Mouse (Mus musculus): ENCODE results near the gene Tinf2.

Tinf2 gene

DNA sequence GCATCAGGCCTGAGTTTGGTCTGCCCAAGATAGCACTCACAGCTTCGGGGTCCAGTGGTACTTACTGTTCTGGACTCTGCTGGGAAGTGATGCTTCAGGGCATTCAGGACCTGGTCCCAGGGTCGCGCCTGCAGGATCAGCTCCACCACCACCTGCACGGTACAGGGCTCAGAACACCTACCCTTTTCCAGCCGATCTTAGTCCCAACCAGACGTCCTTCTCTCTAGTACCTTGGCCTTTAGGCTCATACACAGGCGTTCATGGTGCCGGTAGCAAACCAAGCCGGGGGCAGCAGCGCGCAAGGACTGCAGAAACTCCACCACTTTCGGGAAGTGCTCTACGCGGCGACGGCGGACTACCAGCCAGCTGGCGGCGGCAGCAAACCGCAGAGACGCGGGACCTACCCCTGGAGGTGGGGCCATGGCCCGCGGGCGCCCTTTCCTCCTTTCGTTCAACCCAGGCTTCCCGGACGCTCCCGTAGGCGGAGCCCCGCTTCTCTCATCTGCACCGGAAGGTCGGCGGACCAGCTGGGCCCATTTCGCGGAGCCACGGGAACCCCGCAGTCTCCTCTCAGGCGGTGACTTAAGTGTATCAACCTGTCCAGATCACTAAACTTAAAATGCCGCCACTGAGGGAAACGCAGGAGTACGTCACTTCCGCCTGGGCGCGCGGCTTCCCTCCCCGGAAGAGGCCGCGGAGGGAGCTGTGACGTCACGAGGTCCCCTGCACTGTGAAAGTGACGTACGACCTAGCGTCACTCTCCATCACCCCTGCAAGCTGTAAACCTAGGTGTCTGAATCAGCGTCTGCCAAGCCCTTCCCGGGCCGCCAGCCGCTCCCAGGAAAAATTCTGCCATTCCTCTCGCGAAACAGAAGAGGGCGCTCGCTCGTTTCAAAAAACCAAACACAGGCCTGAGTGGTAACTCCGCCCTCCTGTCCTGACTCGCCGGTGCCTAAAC, at the start of gene Tinf2:
Gene Tinf2, minus strand, starts transcription at position 661 of the 958 bp plus-strand sequence.
- DNase-seq (ENCODE audit: low spot score), result peak; percentile 96

DNA sequence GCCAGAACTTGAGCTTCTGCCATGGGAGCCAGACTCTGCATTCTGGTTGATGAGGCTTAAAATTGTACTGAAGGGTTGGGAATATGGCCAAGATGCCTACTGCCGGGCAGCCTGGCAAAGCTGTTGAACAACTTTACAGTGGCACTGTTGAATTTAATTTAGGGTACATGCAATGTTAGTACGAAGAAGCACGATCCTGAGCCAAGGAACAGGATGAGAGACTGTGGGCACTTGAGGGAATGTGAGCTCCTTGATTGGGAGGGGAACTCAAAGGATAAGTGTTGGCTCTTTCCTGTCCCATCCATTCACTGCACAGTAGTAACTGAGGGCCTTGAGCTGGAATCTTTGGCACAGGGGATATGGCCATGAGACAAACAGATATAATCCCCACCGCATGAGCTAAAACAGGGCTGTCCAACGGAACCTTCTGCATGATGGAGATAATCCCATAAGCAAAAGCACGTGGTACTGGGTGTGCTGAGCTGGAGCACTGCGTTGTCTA, 49.0 kb upstream of the Tinf2 start:
- no peak for DNase-seq (ENCODE audit: low spot score)

GRCm38 (mm10) chr14:55730116-55730515, 48.5 kb upstream of the Tinf2 start:
- no peak for DNase-seq (ENCODE audit: low spot score)

GRCm38 (mm10) chr14:55727889-55728685, 46.5 kb upstream of the Tinf2 start:
- DNase-seq (ENCODE audit: low spot score), result no peak

GRCm38 (mm10) chr14:55726261-55726660, 44.6 kb upstream of the Tinf2 start:
- no peak for DNase-seq (ENCODE audit: low spot score)

DNA sequence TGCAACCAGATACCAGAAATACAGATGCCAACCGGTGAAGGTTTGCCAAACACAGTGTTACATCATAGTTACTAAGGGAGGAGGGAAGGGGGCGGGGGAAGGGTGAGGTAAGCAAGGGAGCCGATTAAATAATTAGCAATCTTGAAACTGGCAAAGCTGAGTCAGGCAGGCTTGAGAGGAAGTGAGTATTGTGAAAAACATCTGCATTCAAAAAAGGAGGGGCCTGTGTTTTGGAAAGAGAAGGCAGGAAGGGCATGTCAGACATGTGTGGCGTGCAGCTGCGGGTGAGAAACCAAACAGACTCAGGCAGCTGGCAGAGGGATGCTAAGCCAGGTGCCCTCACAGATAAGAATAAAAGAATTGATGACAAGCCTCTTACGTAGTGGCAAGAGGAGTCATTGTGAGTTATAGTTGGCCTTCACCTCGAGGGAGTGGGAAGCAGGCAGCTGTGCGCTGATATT, 42.8 kb upstream of the Tinf2 start:
- peak; percentile 90 for DNase-seq (ENCODE audit: low spot score)

DNA sequence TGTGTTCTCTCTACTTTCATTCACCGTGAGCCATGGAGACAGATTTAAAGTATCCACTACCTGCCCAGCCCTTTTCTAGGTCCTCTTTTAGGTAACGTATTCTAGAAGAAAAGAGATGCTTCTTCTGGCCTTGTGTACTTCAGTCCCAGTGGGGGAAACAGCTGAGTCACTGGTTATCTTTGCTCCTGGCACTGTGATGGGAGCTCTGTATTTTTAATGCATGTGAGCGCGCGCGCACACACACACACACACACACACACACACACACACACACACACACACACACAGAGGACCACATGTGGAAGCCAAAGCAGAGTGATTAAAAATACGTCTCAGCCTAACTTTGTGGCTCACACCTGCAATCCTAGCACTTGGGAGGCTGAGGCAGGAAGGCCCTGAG, 41.8 kb upstream of the Tinf2 start:
- no peak for DNase-seq (ENCODE audit: low spot score)

GRCm38 (mm10) chr14:55722438-55722945, 40.9 kb upstream of the Tinf2 start:
- DNase-seq (ENCODE audit: low spot score), result no peak

DNA sequence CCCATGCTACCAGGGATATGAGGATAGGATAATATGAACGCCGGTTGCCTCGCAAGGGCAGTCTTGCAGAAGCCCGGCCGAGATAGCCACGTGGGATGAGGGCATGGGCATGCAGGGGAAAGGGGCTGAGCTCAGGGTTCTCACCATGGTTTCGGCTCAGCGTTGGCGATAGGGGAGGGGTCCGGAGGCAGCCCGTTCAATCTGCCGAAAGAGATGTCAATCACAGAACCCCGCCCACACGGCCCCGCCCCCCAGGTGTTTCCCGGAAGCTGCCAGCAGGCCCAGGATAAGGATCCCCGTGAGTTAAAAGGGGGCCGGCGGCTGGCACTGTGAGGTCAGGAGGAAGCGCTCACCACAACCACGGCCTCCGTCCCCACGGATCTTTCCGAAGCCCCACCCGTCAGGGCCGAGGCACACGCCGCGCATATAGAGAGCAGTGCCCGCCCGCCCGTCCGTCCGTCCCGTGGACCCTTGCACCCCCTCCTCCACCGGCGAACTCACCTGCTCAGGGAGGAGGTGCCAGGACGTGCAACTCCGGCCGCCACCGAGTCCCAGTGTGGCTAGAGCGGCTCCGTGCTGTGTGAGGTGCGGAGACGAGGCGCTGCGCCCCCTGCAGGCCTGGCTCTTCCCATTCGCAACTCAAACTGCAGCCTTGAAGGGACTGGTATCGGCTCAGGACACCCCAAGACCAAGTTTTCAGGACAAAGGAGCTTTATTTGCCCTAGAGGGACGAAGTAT, 40.2 kb upstream of the Tinf2 start, which contains the start of gene Rabggta:
Gene Rabggta, minus strand, starts transcription at position 564 of the 738 bp plus-strand sequence.
- peak; percentile 93 for DNase-seq (ENCODE audit: low spot score)

GRCm38 (mm10) chr14:55721076-55721475, 39.5 kb upstream of the Tinf2 start:
- no peak for DNase-seq (ENCODE audit: low spot score)

DNA sequence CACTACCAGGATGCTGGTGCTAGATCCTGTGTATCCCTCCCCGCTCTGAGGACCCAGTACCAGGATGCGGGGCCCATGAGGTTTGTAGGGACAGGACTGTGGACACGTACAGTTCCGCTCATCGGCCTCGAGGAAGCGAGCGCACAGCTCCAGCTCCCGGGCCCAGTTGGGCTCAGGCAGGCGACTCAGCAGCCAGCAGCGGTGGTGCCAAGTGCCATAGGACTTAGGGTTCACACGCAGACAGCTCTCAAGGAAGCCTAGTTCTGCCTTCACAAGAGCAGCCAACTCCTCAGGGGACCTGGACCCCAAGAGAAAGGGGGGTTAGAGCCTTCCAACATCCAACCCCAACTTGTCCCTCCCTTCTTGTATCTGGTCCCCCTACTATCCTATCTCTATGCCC, 39.0 kb upstream of the Tinf2 start:
- no peak for DNase-seq (ENCODE audit: low spot score)

GRCm38 (mm10) chr14:55719737-55720136, 38.1 kb upstream of the Tinf2 start:
- no peak for DNase-seq (ENCODE audit: low spot score)

DNA sequence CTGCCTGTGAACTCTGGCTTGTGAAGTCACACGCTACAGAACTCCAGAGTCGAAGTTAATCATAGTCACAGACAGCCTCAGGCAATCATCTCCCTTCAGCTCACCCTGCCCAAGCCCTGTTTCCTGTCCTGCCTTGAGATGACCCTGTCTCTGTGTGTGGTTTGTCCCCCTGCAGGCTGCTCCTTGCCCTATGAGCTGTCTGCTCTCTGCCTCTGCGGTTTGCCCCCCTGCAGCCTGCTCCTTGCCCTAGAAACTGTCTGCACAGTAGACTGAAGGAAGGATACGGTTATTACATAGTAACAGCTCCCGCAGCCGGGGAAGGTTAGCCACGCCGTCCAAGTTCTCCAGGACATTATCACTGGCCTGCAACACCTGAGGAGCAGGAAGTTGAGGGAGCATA, 35.3 kb upstream of the Tinf2 start:
- no peak for DNase-seq (ENCODE audit: low spot score)

DNA sequence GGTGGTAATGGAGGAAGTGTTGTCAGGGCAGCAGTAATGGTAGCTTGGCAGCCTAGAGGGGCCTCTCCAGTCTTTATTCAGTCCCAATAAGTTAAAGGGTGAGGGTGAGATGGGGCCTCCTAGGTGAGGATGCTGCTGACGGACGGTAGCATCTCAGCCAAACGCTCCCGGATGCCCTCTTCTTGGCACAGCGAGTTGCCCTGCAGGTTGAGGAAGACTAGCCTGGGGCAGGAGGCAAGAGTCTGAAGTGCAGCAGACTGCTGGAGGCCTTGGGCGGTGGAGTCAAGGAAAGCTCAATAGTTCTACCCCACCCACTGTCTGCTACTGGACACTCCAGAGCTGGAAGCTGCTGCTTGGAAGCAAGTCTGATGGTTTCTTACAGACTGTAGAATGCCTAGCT, 34.7 kb upstream of the Tinf2 start:
- DNase-seq (ENCODE audit: low spot score), result no peak

GRCm38 (mm10) chr14:55714893-55715292, 33.3 kb upstream of the Tinf2 start:
- no peak for DNase-seq (ENCODE audit: low spot score)

DNA sequence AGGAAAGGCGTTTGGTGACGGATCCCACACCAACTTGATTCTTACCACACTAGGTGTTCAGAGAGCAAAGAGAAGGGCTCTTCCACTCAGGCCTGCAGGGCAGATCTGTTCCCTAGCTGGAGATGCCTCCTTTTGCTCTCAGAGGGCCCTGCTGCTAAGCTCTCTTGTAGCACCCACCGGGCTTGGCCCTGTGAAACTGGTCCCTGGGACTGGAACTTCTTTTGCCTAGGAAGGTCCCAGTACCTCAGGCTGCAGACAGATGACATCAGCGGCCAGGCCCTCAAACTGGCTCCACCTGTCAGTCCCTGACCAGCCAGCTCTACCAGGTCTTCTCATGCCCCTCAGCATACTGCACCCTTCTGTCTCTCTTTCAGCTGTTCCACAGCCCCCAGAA, 32.1 kb upstream of the Tinf2 start, which contains the start of gene Tgm1:
Gene Tgm1, minus strand, starts transcription at position 198 of the 394 bp plus-strand sequence.
- no peak for DNase-seq (ENCODE audit: low spot score)

DNA sequence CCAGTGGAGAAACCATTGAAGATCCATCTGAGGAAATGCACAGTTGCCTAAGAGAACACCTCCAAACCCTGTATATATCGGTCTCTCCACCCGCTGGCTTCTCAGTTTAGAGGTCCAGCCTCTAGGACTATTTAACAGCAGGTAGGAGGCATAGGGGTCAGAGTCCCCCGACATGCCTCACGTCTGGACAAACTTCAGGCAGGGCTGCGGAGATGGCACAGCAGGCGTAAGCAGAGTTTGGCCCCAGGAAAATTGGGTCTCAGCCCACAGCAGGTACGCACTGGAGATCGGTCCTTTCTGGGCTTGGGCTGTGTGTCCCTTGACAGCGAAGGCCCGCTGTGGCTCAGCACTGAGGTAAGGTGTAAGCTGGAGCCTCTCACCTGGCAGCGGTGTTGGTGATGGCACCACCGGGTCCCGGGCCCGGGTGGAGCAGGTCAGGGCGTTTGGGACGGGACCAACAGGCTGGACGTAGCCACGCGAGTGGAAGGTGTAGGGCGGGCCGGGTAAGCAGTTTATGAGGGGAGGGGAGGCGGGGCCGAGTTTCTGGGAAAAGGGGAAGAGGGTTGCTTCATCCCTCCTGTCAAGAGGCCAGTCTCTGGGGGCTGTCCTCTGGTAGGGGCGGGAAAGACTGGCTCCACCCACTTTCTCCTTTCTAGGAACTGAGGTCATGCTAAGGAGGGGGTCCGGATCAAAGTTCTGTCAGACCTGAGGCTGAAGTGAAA, 31.5 kb upstream of the Tinf2 start:
- DNase-seq (ENCODE audit: low spot score), result no peak

- DNase-seq (ENCODE audit: low spot score), result no peak
These were observed 30.2 kb upstream of the Tinf2 start for GRCm38 (mm10) chr14:55711786-55712185.

DNA sequence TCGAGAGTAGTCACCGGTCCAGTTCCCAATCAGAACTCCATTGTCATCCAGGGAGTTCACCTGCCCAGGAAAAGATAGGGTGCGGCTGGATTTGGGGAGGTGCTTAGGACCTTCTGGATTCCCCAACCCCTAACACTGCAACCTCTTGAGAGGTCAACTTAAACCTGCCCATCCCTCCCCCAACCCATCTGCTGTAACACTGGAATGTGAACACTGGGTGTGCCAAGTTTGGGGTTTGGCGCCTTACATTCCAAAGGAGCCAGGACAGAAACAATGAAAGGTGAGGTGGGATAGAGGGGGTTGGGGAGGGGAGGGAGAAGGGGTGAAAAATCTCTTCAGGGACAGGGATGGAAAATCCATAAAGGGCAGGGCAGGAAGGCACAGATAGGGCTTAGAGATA, 27.9 kb upstream of the Tinf2 start:
- no peak for DNase-seq (ENCODE audit: low spot score)

DNA sequence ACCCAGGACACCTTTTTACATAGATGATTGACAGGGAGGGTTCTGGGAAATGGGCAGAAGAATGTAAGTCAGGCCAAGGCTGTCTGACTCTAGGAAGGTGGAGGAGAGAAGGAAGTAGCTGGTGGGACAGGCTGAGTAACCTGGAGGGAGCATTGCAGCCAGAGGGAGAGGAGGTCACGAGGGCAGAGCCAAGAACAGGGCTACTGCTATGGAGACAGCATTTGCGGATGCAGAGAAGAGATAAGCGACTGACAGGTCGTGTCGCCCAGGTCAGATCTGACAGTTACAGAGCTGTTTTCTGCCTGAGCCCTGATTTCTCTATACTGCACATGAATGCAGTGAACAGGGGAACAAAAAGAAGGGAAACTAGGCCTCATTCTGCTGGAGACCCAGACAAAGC, 25.8 kb upstream of the Tinf2 start:
- DNase-seq (ENCODE audit: low spot score), result no peak

DNA sequence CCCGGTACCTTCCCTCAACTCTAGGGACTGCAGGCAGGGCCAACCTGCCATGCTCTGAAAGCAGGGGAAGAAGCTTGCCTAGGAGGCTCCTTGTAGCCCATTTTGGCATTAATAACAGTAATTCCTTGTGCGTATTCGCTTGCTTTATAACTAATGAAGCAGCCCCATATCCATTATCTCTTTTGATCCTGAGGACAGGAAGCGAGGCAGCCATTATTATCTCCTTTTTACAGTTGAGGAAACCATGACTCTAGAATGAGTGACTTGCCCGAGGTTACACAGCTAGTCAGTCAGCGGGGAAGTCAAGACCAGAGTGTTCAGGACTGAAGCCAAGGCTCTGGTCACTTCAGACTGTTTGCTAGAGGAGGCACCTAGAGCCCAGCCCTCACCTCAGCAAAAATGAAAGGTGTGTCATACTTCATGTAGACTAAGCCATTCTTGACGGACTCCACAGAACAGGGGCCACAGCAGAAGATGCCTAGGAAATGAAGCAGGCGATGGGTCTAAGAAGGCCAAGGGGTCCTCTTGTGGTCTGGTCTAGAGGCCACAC, 24.5 kb upstream of the Tinf2 start:
- DNase-seq (ENCODE audit: low spot score), result no peak
